Mouse (Mus musculus): ENCODE results near the gene Nptxr. TPM values are rescaled to one million over a fixed set of nuclear protein-coding genes. Genes with fewer than 3 reads are reported as not detected.

The Nptxr gene
- polyA plus RNA-seq, 1 experiment from 2014 or later = 2.5 TPM

GRCm38 (mm10) chr15:79744742-79745141 is 59.8 kb downstream of the Nptxr start:
- Histone ChIP-seq H3K4me3 (replicated peaks; ENCODE audit: low read length) (no peak overlapping the region), H3K36me3 (ENCODE audit: control insufficient read depth, insufficient read depth, low read length) (no peaks in the 10 kb centered on the region), H3K9me3 (replicated peaks; ENCODE audit: control insufficient read depth, low read length) (no peaks in the 10 kb centered on the region), H3K4me1 (ENCODE audit: control insufficient read depth, insufficient read depth, low read length) (peaks cover 12% of the 10 kb centered on the region), H3K4me2 (ENCODE audit: low read depth, low read length) (no peak overlapping the region), H3K27ac (ENCODE audit: low read length) (no peak overlapping the region), H3K27me3 (ENCODE audit: control insufficient read depth, insufficient read depth, low read length) (no peaks in the 10 kb centered on the region), H3K9ac (ENCODE audit: low read length) (no peak overlapping the region)
- ATAC-seq (ENCODE audit: insufficient read depth, low FRiP score) = no peak
- 75% methylated on average over 8 of the region's 8 CpGs for WGBS

GRCm38 (mm10) chr15:79744001-79744400 is 60.6 kb downstream of the Nptxr start:
- WGBS = 91% methylated on average over 11 of the region's 11 CpGs
- H3K9me3 ChIP-seq (replicated peaks; ENCODE audit: control insufficient read depth, low read length) = no peaks in the 10 kb centered on the region
- no peak overlapping the region for H3K27ac ChIP-seq (ENCODE audit: low read length)
- no peak overlapping the region for H3K4me3 ChIP-seq (replicated peaks; ENCODE audit: low read length)
- H3K36me3 ChIP-seq (ENCODE audit: control insufficient read depth, insufficient read depth, low read length) = 0 out of 2 replicates have a peak, but pooled peaks cover 3% of the 10 kb centered on the region
- ATAC-seq (ENCODE audit: insufficient read depth, low FRiP score) = no peak
- H3K27me3 ChIP-seq (ENCODE audit: control insufficient read depth, insufficient read depth, low read length) = no peaks in the 10 kb centered on the region
- peaks cover 12% of the 10 kb centered on the region for H3K4me1 ChIP-seq (ENCODE audit: control insufficient read depth, insufficient read depth, low read length)
- no peak overlapping the region for H3K4me2 ChIP-seq (ENCODE audit: low read depth, low read length)
- no peak overlapping the region for H3K9ac ChIP-seq (ENCODE audit: low read length)

- Histone ChIP-seq H3K9ac (ENCODE audit: low read length) (peak overlapping the region; percentile 94), H3K27ac (ENCODE audit: low read length) (no peak overlapping the region), H3K36me3 (ENCODE audit: control insufficient read depth, insufficient read depth, low read length) (peaks cover 12% of the 10 kb centered on the region; the same call in 1 of the 2 replicates), H3K27me3 (ENCODE audit: control insufficient read depth, insufficient read depth, low read length) (no peaks in the 10 kb centered on the region), H3K9me3 (replicated peaks; ENCODE audit: control insufficient read depth, low read length) (no peaks in the 10 kb centered on the region), H3K4me3 (replicated peaks; ENCODE audit: low read length) (peak overlapping the region; percentile 95), H3K4me1 (ENCODE audit: control insufficient read depth, insufficient read depth, low read length) (peaks cover 12% of the 10 kb centered on the region), H3K4me2 (ENCODE audit: low read depth, low read length) (peak overlapping the region; percentile 87)
- ATAC-seq (ENCODE audit: insufficient read depth, low FRiP score) = no peak
- under 1% methylated on average over 23 of the region's 23 CpGs for WGBS
Measured at GRCm38 (mm10) chr15:79742706-79743023, 61.9 kb downstream of the Nptxr start.

GRCm38 (mm10) chr15:79741921-79742705 is 62.5 kb downstream of the Nptxr start, which contains the start of gene Sun2:
Gene Sun2 (minus strand): TSS chr15:79742536.
- Histone ChIP-seq H3K4me1 (ENCODE audit: control insufficient read depth, insufficient read depth, low read length) (peaks cover 12% of the 10 kb centered on the region), H3K36me3 (ENCODE audit: control insufficient read depth, insufficient read depth, low read length) (peaks cover 12% of the 10 kb centered on the region; the same call in 1 of the 2 replicates)
- ATAC-seq (ENCODE audit: insufficient read depth, low FRiP score) = peak; percentile 91

GRCm38 (mm10) chr15:79741173-79741858 is 63.2 kb downstream of the Nptxr start:
- Histone ChIP-seq H3K4me2 (ENCODE audit: low read depth, low read length) (peak overlapping the region; percentile 87), H3K27ac (ENCODE audit: low read length) (peak overlapping the region; percentile 50), H3K9ac (ENCODE audit: low read length) (peak overlapping the region; percentile 94), H3K36me3 (ENCODE audit: control insufficient read depth, insufficient read depth, low read length) (peaks cover 12% of the 10 kb centered on the region; the same call in 1 of the 2 replicates), H3K27me3 (ENCODE audit: control insufficient read depth, insufficient read depth, low read length) (no peaks in the 10 kb centered on the region), H3K4me3 (replicated peaks; ENCODE audit: low read length) (peak overlapping the region; percentile 95), H3K4me1 (ENCODE audit: control insufficient read depth, insufficient read depth, low read length) (peaks cover 12% of the 10 kb centered on the region), H3K9me3 (replicated peaks; ENCODE audit: control insufficient read depth, low read length) (no peaks in the 10 kb centered on the region)
- ATAC-seq (ENCODE audit: insufficient read depth, low FRiP score) = no peak
- 11% methylated on average over 14 of the region's 14 CpGs for WGBS

More at GRCm38 (mm10) chr15:79741921-79742705, 62.5 kb downstream of the Nptxr start, which contains the start of gene Sun2:
- peak within 1 kb of the TSS; percentile 95 for H3K4me3 ChIP-seq (replicated peaks; ENCODE audit: low read length)
- under 1% methylated on average over 92 of the region's 93 CpGs for WGBS
- peak within 1 kb of the TSS; percentile 94 for H3K9ac ChIP-seq (ENCODE audit: low read length)
- peak within 1 kb of the TSS; percentile 50 for H3K27ac ChIP-seq (ENCODE audit: low read length)
- H3K4me2 ChIP-seq (ENCODE audit: low read depth, low read length) = peak within 1 kb of the TSS; percentile 87
- H3K27me3 ChIP-seq (ENCODE audit: control insufficient read depth, insufficient read depth, low read length) = no peaks in the 10 kb centered on the region
- no peaks in the 10 kb centered on the region for H3K9me3 ChIP-seq (replicated peaks; ENCODE audit: control insufficient read depth, low read length)

- Histone ChIP-seq H3K27ac (ENCODE audit: low read length) (no peak overlapping the region), H3K4me1 (ENCODE audit: control insufficient read depth, insufficient read depth, low read length) (peaks cover 12% of the 10 kb centered on the region), H3K9me3 (replicated peaks; ENCODE audit: control insufficient read depth, low read length) (no peaks in the 10 kb centered on the region), H3K9ac (ENCODE audit: low read length) (peak overlapping the region; percentile 94), H3K27me3 (ENCODE audit: control insufficient read depth, insufficient read depth, low read length) (no peaks in the 10 kb centered on the region), H3K4me3 (replicated peaks; ENCODE audit: low read length) (peak overlapping the region; percentile 95), H3K36me3 (ENCODE audit: control insufficient read depth, insufficient read depth, low read length) (peaks cover 12% of the 10 kb centered on the region; the same call in 1 of the 2 replicates), H3K4me2 (ENCODE audit: low read depth, low read length) (peak overlapping the region; percentile 87)
- no peak for ATAC-seq (ENCODE audit: insufficient read depth, low FRiP score)
- WGBS = 56% methylated on average over 3 of the region's 3 CpGs
Measured at GRCm38 (mm10) chr15:79740739-79741138, 63.8 kb downstream of the Nptxr start.

Other genes with a start within 250 kb of the Nptxr start
- gene Dmc1, start 199.7 kb downstream of the Nptxr start, polyA plus RNA-seq (2015; fragmentation: Nextera tagmentation; extraction: Ambion mirVana) = 2.4 and 2.8 TPM in 2 replicates
- 0.92 and 1.1 TPM in 2 replicates for gene Fam227a, start 145.8 kb downstream of the Nptxr start, polyA plus RNA-seq (2015; fragmentation: Nextera tagmentation; extraction: Ambion mirVana)
- 48.0 and 48.1 TPM in 2 replicates for gene Cby1, start 145.6 kb downstream of the Nptxr start, polyA plus RNA-seq (2015; fragmentation: Nextera tagmentation; extraction: Ambion mirVana)
- gene Tomm22, start 133.9 kb downstream of the Nptxr start, polyA plus RNA-seq (2015; fragmentation: Nextera tagmentation; extraction: Ambion mirVana) = 231 and 236 TPM in 2 replicates
- 16.1 and 16.6 TPM in 2 replicates for gene Josd1, start 116.8 kb downstream of the Nptxr start, polyA plus RNA-seq (2015; fragmentation: Nextera tagmentation; extraction: Ambion mirVana)
- 24.0 and 24.6 TPM in 2 replicates for gene Gtpbp1, start 113.9 kb downstream of the Nptxr start, polyA plus RNA-seq (2015; fragmentation: Nextera tagmentation; extraction: Ambion mirVana)
- gene Sun2, start 62.2 kb downstream of the Nptxr start, polyA plus RNA-seq (2015; fragmentation: Nextera tagmentation; extraction: Ambion mirVana) = 4.1 and 4.4 TPM in 2 replicates
- gene Dnal4, start 26.9 kb downstream of the Nptxr start, polyA plus RNA-seq (2015; fragmentation: Nextera tagmentation; extraction: Ambion mirVana) = 48.4 and 51.2 TPM in 2 replicates
- gene Npcd, start 29.5 kb upstream of the Nptxr start, polyA plus RNA-seq (2015; fragmentation: Nextera tagmentation; extraction: Ambion mirVana) = 0.19 TPM in 1 of 2 replicates, not detected in the other
- gene Cbx6, start 29.9 kb upstream of the Nptxr start, polyA plus RNA-seq (2015; fragmentation: Nextera tagmentation; extraction: Ambion mirVana) = 75.6 and 77.2 TPM in 2 replicates
- gene Apobec3, start 86.9 kb upstream of the Nptxr start, polyA plus RNA-seq (2015; fragmentation: Nextera tagmentation; extraction: Ambion mirVana) = 31.5 and 31.9 TPM in 2 replicates
- gene Cbx7, start 166.4 kb upstream of the Nptxr start, polyA plus RNA-seq (2015; fragmentation: Nextera tagmentation; extraction: Ambion mirVana) = 5.7 and 6.9 TPM in 2 replicates
- gene Pdgfb, start 210.2 kb upstream of the Nptxr start, polyA plus RNA-seq (2015; fragmentation: Nextera tagmentation; extraction: Ambion mirVana) = 2.9 and 3.4 TPM in 2 replicates

All from stomach, embryonic 16.5 days (tissue).